Mouse (Mus musculus) ES-Bruce4 (cell line): ENCODE data around the gene Plxnd1. TPM values are rescaled to one million over a fixed set of nuclear protein-coding genes. Genes with fewer than 3 reads are reported as not detected.

Experiments
- H3K27ac ChIP-seq: 2 replicates; pipeline ENCODE4 v1.5.1; 2012; ENCODE audit warnings: low read length, inconsistent platforms; ENCODE audit not compliant: insufficient read depth
- H3K27me3 ChIP-seq: 2 replicates; pipeline ENCODE4 v1.6.1; 2012; ENCODE audit warnings: mild to moderate bottlenecking, low read length, inconsistent platforms; ENCODE audit not compliant: control insufficient read depth, poor library complexity, insufficient read depth, severe bottlenecking
- H3K36me3 ChIP-seq: 2 replicates; pipeline ENCODE4 v1.6.1; 2012; ENCODE audit warnings: inconsistent platforms, mild to moderate bottlenecking, low read length, moderate library complexity; ENCODE audit not compliant: control insufficient read depth, poor library complexity, insufficient read depth, severe bottlenecking
- H3K4me1 ChIP-seq: one replicate; pipeline ENCODE4 v1.8.1; 2011; ENCODE audit warnings: low read length; ENCODE audit not compliant: control insufficient read depth, insufficient read depth
- H3K4me3 ChIP-seq: 2 replicates; pipeline ENCODE4 v1.5.1; 2011; ENCODE audit warnings: low read depth, mild to moderate bottlenecking, low read length
- H3K9ac ChIP-seq: 2 replicates; pipeline ENCODE4 v1.6.1; 2012; ENCODE audit warnings: low read depth, mild to moderate bottlenecking, inconsistent platforms; ENCODE audit not compliant: poor library complexity, severe bottlenecking
- H3K9me3 ChIP-seq: replicated peaks from 2 replicates; pipeline ENCODE4 v1.6.1; 2012; ENCODE audit warnings: mild to moderate bottlenecking, low read length, inconsistent platforms; ENCODE audit not compliant: control insufficient read depth, poor library complexity, insufficient read depth, severe bottlenecking
- CTCF ChIP-seq: IDR thresholded peaks from one replicate; pipeline ENCODE4 v1.8.1; 2011; ENCODE audit warnings: low read depth, low read length
- EP300 ChIP-seq: IDR thresholded peaks from 2 replicates; pipeline ENCODE4 v1.6.1; 2011; ENCODE audit warnings: low read depth, low read length; ENCODE audit not compliant: insufficient read depth
- POLR2A ChIP-seq: IDR thresholded peaks from one replicate; pipeline ENCODE4 v1.8.1; 2011; ENCODE audit warnings: low read length; ENCODE audit not compliant: insufficient read depth
- polyA plus RNA-seq: library from polyadenylated mRNA; stranded (reverse); fragments of >200 nt; gene quantifications from 2 replicates; pipeline ENCODE4 v1.2.4, GENCODE M21; 2011; ENCODE audit warnings: low read depth; ENCODE audit not compliant: missing spikeins, insufficient read depth, insufficient read length

Plxnd1 gene
- polyA plus RNA-seq, 1 experiment, result 7.6 TPM

DNA sequence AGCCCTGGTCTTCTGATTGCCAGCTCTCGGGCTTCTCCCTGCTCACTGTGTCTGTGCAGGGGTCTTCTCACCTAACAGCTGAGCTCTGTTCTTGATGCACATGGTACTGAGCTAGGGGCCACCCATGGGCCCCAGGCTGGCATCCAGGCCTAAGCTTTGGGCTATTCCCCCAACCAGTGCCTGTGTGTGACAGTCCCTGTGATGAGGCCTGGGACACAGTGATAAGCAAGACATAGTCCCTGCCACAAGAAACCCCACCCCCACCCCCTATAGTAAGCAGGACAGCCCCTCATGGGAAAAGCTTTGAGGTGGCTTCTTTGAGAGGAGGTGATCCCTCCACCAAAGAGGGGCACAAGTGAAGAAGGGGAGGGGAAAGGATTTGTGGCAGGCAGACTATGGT lies 76.2 kb downstream of the Plxnd1 start:
- no peak overlapping the region for H3K9ac ChIP-seq
- H3K9me3 ChIP-seq, result no peaks in the 10 kb centered on the region
- no peaks in the 10 kb centered on the region for H3K36me3 ChIP-seq
- no peak overlapping the region for H3K27ac ChIP-seq
- no peak for TF ChIP-seq POLR2A
- no peak for TF ChIP-seq CTCF
- TF ChIP-seq EP300, result no peak
- no peaks in the 10 kb centered on the region for H3K4me1 ChIP-seq
- no peak overlapping the region for H3K4me3 ChIP-seq
- no peaks in the 10 kb centered on the region for H3K27me3 ChIP-seq

DNA sequence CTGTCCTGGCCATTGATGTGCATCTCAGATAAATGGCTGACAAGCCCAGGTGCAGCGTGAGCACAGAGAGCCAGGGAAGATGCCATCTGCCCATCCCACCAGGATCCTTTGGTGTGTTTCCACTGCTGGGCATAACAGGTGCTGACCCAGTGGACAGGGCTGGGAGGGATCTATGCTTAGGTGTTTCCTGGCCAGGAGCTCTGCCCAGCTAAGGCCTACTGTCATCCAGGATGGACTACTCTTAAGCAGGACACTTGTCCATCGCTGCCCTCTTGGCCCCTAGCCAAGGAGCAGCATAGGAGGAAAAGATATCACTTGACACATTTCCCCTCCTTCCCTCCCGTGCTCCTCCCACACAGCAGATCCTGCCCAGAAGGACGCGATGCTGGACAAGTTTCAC lies 78.2 kb downstream of the Plxnd1 start:
- H3K4me1 ChIP-seq, result no peaks in the 10 kb centered on the region
- H3K27ac ChIP-seq, result no peak overlapping the region
- no peaks in the 10 kb centered on the region for H3K27me3 ChIP-seq
- H3K36me3 ChIP-seq, result no peaks in the 10 kb centered on the region
- H3K9me3 ChIP-seq, result no peaks in the 10 kb centered on the region
- no peak for TF ChIP-seq CTCF
- no peak for TF ChIP-seq POLR2A
- no peak for TF ChIP-seq EP300
- H3K4me3 ChIP-seq, result no peak overlapping the region
- H3K9ac ChIP-seq, result no peak overlapping the region

- H3K9ac ChIP-seq, result no peak overlapping the region
- H3K27me3 ChIP-seq, result no peaks in the 10 kb centered on the region
Observed at GRCm38 (mm10) chr6:115915601-115916445, 79.0 kb downstream of the Plxnd1 start.

GRCm38 (mm10) chr6:115914511-115915202 lies 80.1 kb downstream of the Plxnd1 start:
- Histone ChIP-seq H3K4me1 (no peaks in the 10 kb centered on the region), H3K9ac (no peak overlapping the region), H3K4me3 (peak overlapping the region; percentile 9; the same call in 1 of the 2 replicates), H3K36me3 (no peaks in the 10 kb centered on the region), H3K27ac (no peak overlapping the region), H3K27me3 (no peaks in the 10 kb centered on the region), H3K9me3 (no peaks in the 10 kb centered on the region)
- TF ChIP-seq CTCF (no peak), EP300 (no peak), POLR2A (no peak)

More at GRCm38 (mm10) chr6:115915601-115916445, 79.0 kb downstream of the Plxnd1 start:
- TF ChIP-seq CTCF (no peak), EP300 (no peak), POLR2A (no peak)
- Histone ChIP-seq H3K4me3 (no peak overlapping the region), H3K9me3 (no peaks in the 10 kb centered on the region), H3K27ac (no peak overlapping the region), H3K36me3 (no peaks in the 10 kb centered on the region), H3K4me1 (no peaks in the 10 kb centered on the region)

DNA sequence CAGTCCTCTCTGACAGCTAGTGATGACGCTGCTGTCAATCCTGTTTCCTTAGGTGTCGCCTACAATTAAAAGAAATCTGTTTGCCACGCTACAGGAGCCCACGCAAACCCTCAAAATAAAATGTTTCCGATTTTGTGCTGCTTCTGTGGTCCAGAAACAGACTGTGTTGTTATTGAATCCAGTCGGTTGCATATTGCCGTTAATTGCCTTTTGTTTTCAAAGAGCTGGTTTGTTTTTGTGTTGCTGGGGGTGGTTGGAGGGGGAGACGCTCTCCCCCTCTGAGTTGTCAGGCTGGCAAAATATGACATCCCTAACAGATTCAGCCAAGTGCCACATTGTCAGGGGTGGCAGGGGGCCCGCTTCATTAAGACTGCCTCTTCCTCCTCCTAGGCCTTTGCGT lies 81.3 kb downstream of the Plxnd1 start:
- H3K27me3 ChIP-seq, result no peaks in the 10 kb centered on the region
- no peak overlapping the region for H3K4me3 ChIP-seq
- no peaks in the 10 kb centered on the region for H3K9me3 ChIP-seq
- H3K9ac ChIP-seq, result no peak overlapping the region
- TF ChIP-seq CTCF (no peak), EP300 (no peak), POLR2A (no peak)
- H3K27ac ChIP-seq, result no peak overlapping the region
- no peaks in the 10 kb centered on the region for H3K36me3 ChIP-seq
- no peaks in the 10 kb centered on the region for H3K4me1 ChIP-seq

GRCm38 (mm10) chr6:115911763-115912162 lies 83.0 kb downstream of the Plxnd1 start:
- Histone ChIP-seq H3K9ac (no peak overlapping the region), H3K9me3 (no peaks in the 10 kb centered on the region), H3K4me3 (no peak overlapping the region), H3K27ac (no peak overlapping the region), H3K27me3 (no peaks in the 10 kb centered on the region), H3K36me3 (no peaks in the 10 kb centered on the region), H3K4me1 (no peaks in the 10 kb centered on the region)
- TF ChIP-seq POLR2A, result no peak
- TF ChIP-seq CTCF, result no peak
- TF ChIP-seq EP300, result no peak
